Mouse (Mus musculus) megakaryocyte, adult 5-6 weeks (primary cell): Measurements from ENCODE around the gene Igf2r. TPM values are rescaled to one million over a fixed set of nuclear protein-coding genes. Genes with fewer than 3 reads are reported as not detected.
"Not testable (repeated sequence)": the region's sequence is repeated elsewhere in the genome, so short reads cannot be mapped to it uniquely, and the experiment has no call there.

Experiments
- ATAC-seq: 2 replicates; pipeline ENCODE4 v1.8.0; 2016; ENCODE audit warnings: mild to moderate bottlenecking, inconsistent platforms; ENCODE audit not compliant: poor library complexity, severe bottlenecking
- total RNA-seq, 2 experiments: library from RNA; stranded (forward) in 1 of 2; stranded (reverse) in 1 of 2; fragments of 153-499, 151-499 nt in 1 of 2; fragments of 221-1000, 200-1000 nt in 1 of 2; gene quantifications; 2 replicates each; pipeline versions ENCODE4 v1.2.3 to v1.2.4; 2015 to 2017

Igf2r gene
- total RNA-seq, 2 experiments from 2014 or later = 0.69 to 3.7 TPM

DNA sequence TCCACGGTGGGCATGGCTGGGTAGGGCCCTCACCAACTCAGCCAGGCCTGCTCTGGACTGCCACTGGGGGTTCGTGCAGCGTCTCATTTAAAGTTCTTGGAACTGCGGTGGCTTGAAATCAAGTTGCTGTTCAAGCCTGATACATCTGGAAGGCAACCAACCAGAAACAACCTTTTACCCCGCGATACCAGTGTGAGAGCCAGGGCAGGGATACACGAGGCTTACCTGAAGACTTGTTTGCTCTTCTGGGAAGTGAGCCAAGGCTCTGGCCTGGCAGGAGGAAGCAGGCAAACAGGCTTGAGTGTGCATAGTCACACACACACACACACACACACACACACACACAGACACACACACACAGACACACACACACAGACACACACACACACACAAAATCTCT is 93.8 kb downstream of the Igf2r start, which contains the start of gene Slc22a1:
Gene Slc22a1, minus strand, starts transcription at position 184 of the 400 bp plus-strand sequence.
- no peak for ATAC-seq

DNA sequence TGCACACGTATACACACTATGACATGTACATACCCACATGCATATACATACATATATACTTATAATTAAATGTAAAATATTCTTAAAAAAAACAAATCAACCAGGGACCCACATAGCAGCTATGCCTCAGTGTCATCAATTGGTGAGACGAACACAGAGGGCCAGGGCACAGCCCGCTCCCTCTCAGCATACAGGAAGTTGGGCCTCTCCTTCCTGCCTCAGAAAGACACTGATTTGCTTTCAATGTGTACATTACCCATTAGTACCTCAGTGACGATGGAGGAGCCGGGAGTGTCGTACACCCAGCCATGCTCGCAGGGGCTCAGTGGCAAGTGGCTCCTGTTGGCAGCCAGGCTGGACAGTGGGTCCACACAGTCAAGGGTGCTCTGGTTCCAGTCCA is 94.5 kb downstream of the Igf2r start:
- not testable (repeated sequence) for ATAC-seq

DNA sequence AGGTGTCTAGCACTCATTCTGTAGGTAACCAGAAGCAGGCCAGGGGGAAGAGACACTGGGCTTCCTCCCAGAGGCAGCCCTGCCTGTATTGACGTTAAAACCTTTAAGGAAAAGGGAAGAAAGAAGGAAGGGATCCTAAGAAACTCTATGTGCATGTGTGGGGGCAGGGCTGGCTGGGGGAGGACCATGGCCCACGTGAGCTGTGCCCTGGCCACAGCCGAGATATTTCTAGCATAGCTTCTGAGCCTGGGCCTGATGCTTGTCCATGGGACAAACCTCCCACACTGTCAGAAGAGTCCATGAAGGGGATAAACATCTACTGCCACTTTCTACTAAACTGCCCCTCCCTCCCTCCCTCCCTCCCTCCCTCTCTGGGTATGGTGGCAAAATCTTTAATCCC is 95.6 kb downstream of the Igf2r start:
- ATAC-seq = no peak

DNA sequence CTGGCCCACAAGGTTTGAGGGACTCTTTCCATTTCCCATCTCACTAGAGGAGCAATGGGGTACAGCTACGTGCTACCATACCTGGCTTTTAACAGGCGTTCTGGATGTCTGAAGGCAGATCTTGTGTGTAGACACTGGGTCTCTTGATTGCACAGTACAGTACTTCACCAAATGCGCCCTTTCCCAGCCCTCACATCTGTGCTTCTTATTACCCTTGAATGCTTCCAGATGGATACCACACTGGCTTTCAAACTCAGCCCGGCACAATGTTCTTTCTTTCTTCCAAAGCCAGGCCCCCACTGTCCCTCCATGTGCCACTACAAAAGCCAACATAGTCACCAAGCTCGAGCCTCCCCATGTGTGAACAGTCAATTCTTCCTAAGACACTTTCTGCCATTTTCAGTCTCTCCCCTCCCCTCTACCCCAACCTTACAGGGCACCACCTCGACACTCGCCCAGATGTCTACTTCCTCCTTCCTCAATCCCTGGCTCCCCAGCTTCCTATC is 97.1 kb downstream of the Igf2r start:
- no peak for ATAC-seq

DNA sequence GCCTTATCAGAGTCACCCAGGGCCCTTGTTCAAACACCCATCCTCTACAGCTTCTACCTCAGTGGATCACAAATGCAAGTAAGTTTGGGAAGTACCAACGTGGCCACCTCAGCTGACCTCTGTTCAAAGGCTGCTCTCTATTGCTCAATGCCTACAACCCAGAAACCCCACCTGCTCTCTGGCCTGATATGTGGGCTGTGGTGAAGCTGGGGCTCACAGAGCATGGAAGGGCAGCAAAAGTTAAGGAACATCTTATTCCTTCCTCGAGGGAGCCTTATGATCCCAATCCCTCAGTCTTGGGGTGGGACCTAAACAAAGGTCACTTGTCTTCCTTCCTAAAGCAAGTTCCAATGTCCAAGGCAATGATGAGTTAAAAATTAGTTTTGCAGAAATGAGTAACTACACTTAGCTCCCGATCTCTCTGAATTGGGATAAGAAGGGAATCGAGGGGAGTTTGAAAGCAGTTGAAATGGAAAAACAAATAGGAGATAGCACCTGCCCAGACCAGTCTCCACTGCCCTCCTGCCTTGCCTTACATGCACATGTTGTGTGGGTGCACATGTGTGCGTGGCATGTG is 98.3 kb downstream of the Igf2r start:
- ATAC-seq = no peak

DNA sequence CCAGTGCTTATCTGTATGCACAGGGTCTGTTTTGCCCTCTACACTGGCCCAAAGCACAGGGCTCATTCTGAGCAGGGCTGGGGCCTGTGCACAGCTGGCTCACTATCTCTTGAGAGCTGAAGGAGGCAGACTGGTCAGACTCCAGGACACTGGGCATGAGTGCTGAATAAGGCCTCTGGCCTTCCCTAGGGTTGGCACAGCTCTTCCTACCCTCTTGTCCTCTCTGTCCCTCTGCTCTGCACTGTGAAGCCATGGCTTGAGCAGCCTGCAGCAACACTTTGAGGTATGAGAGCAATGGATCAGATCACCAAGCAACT is 100.1 kb downstream of the Igf2r start:
- ATAC-seq = no peak

DNA sequence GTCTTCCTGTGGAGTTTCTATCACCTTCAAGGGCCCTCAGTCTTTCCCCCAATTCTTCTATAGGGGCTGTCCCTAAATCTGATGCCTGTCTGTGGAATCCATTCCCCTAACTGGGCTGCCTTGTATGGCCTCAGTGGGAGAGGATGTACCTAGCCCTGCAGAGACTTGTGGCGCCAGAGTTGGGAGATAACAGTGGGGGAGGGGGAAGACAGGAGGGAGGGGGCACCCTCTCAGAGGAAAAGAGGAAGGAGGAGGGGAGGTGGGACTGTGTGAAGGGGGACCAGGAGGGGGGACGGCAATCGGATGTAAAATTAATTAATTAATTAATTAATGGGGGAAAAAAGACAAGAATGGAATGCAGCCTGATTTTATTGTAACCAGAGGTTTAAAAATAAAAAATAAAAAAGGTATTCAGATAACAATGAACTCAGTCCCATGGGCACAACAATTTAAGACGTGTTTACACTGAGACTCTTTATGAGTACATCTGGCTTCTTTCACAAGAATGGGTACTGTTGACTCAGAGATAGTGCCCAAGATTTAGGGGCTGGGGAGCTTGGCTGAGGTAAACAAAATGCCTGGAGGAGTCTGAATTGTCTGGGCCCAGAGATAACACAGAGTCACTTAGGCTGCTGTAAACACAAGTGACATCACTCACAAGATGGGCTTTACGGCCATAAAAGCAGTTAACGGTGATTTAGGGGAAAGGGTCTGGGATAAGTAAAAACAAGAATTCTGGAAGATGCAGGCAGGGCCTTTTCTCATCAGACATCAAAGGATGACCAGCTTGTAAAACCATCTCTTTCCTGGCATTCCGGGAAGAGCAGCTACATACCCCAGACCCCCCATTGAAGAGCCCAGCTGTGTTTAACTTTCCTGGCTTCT is 100.7 kb downstream of the Igf2r start:
- ATAC-seq = no peak

DNA sequence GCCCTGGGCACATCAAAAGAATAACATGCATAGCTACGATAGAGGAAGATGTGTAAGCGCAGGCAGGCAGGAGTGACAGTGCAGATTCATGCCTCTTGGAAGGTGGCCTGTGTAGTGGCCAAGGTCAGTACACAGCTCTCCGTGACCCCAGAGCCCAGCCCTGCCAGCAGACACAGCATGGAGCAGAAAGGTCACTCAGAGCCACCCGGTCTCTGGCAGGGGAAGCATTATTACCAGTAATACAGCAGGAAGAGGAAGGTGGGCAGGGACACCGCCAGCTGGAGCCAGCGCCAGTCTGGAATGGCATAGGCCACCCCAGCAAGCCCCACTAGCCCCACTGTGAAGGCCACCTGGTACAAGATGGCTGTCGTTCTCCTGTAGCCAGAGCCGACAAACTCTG is 105.3 kb downstream of the Igf2r start:
- ATAC-seq = no peak

DNA sequence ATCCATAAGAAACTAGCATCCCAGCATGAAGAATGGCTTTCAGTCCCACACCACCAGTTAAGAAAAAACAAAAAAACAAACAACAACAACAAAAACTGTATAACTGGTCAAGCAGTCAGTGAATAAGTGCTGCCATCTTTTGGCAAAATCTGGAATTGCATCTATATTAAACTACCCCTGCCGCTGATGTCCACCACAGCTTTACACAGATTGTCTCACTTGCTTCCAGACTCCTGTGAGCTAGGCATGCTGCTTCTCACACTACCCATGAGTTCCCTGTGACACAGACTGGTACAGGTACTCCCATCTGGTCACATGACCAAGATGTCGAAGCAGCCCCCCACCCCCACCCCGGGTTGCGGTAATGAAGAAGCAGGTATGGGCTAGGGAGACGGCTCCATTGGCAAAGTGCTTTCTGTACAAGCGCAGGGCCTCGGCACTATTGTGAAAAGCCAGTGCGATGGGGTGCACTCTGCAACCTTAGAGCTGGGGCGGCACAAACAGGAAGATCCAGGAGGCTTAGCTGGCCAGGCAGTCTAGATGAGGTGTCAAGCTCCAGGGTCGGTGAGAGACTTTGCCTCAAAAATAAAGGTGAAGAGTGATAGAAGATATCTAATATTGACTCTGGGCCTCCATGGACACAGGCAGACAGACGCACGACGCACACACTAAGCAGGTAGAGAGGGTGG is 108.7 kb downstream of the Igf2r start:
- ATAC-seq = 0 out of 2 replicates have a peak, but pooled peaks have one; percentile 39

DNA sequence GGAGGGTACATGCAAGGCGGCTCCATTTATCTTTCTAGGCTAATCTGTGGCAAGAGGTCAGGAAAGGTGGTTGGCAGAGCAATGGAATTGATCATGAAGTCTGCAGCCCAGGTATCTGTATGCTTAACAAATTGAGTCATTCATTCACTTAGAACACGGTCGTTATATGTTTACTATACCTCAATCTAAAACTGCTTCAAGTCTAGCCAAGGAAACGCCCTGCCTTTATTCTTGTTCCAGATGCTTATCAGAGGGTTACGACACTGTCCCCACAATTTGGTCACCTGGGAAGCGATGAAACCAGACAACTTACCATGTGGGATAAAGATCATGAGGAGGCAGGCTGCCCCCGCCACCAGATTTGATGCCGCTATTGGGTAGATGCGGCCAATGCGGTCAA is 110.2 kb downstream of the Igf2r start:
- ATAC-seq = no peak

DNA sequence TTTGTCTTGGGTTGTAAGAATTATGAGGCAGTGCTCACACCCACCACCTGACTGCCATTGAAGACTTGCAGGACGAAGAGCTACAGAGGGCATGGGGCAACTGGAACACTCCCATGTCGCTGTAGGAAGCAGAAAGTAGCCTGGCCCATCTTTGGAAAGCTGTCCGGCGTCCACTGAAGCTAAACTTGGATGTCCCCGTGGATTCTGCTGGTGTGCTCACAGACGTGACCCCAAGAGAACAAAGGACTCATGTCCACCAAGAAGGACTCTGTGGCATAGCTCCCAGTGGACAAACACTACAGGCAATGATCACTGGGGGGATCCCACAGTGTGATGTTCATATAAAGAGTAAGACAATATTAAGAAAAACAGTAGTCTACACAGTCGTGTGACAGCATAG is 110.7 kb downstream of the Igf2r start:
- ATAC-seq = no peak

DNA sequence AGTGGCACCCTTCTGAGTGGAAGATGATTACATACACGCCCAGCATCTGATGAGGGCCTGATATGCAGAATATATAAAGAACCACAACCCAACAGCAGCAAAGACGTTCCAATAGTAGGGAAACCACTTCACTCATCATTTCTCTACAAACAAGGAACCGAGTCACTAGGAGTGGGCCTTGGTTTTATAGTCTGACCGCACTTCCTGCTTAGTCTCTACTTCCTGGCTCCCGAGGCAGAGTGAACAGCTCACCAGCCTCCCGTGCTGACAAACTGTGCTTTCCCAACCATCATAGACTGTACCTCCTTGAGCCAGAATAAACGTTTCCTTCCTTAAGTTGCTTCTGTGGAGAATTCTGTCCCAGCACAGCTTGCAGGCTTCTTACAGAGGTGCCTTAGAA is 113.6 kb downstream of the Igf2r start:
- peak; percentile 87 for ATAC-seq

DNA sequence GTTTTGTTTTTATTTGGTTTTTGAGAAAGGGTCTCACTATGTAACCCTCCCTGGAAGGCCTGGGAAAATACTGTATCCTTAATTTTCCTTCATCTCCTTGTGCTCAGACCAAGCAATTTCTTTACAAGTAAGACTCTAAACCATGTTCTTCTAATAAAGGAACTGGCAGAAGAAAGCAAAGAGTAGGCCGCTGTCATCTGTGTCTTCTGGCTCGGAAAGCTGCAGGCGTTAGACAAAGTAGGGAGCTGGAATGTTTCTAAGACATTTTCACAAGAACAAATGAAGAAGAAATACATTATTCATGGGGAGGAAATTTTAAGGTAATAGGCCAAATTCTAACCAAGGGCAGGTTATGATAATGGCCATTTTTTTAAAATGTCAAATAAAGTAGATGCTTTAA is 115.4 kb downstream of the Igf2r start:
- no peak for ATAC-seq

DNA sequence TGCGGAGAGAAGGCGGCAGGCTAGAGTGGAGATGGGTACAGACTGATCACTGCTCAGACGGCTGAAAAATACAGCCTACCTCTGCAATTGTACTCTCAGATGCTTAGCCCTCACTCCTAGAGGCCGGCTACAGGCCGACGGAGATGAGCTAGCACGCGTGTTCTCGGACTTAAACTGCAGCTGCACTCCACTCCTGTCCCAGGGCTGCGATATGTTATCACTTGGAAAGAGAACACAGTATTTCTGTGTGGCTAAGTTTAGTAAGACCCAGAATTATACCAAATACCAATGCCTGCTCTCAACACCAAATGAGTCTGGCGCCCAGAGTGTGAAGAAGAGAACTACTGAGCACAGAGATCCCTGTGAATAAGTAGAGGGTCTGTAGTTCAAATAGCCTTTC is 116.9 kb downstream of the Igf2r start:
- ATAC-seq = no peak

DNA sequence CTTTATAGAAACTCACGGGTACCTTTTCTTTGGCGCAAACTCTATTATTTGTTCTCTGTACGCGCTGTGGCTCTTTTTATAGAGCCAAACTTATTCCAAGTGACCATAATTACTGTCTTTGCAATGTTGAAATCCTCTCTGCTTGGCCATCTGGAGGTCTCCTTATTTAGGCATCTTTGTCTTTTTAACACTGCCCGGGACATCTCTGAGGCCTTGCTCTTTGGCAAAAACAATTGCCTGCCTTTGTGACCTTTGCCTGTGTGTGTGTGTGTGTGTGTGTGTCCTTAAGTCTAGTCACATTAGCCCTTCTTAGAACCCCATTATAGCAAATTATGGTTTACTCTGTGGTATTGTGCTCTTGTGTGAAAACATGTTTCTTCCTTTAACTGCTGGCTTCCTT is 124.0 kb downstream of the Igf2r start:
- ATAC-seq = no peak

DNA sequence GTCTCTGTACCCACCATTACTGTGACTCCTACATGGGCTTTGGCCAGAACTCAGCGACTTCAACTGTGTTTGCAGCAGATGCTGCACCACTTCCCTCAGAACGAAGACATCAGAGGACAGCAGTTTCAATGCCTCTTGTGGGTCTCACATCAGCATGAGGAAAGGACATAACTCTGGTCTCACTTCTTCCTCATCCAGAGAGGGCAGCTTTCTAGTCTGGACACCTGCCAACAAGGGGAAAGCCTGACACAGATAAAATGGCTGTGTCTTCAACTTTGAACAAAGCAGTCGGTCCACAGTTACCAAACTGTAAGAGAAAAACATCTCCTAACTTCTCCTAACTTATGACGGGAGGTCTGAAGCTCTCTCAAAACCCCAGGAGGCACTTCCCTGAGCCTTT is 128.4 kb downstream of the Igf2r start:
- no peak for ATAC-seq

DNA sequence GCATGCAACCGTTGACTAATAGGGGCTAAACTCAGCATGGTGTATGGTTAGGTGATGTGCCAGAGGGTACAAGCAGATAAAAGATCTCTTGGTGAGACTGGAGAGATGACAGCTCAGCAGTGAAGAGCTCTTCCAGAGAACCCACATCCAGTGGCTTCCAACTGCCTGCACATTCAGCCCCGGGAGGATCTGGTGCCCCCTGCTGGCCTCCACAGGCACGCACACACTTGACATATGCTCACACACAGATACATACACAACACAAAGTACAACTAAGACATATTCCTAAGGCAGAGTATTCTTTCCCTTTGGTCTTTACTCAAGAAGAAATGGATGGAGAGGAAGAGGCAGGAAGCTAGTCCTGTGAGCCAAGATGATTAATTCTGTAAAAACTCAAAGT is 129.9 kb downstream of the Igf2r start:
- no peak for ATAC-seq

DNA sequence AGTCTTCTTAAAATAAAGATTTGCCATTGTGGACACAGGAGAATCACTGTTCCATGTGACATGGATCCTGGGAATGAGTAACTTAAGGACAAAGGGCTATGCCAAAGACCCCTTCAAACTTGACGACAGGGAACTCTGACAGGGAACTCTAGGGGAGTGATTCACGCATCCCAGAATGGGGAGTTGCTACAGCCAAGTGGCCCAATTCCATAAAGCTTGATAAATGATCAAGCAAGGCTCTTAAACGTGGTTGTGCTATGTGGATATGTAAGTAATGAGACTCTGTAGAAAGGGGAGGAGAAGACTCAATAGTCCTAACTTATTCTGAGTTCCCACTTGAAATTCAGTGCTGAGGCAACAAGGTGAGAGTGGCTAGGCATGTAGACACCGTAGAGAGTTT is 134.7 kb downstream of the Igf2r start:
- ATAC-seq = no peak
